Mouse (Mus musculus) thymus, postnatal 14 days (tissue): ENCODE results near the gene Ddr2.
"Not testable (repeated sequence)": the region's sequence is repeated elsewhere in the genome, so short reads cannot be mapped to it uniquely, and the experiment has no call there.

Source experiments
- DNase-seq: peaks from one replicate; pipeline ENCODE4 v3.0.0; 2021

Ddr2 gene

DNA sequence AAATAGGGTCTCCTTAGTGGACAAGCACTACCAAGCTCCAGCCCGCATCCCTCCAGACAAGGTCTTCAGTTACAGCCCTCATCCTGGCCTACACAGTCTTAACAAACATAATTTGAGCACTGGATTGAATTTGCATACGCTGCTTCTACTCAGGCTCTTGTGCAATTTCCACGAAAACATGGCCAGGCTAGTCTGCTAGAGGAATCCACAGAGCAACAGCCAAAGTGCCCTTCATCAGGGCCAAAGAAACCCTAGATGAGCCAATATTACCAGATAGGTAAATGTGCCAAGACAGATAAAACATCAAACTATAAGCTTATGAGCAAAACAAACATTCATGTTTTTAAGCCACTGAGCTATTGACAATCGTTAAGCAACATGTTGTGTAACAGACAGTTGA is 75.6 kb downstream of the Ddr2 start:
- DNase-seq, result no peak

GRCm38 (mm10) chr1:170031656-170032055 is 78.9 kb downstream of the Ddr2 start:
- no peak for DNase-seq

DNA sequence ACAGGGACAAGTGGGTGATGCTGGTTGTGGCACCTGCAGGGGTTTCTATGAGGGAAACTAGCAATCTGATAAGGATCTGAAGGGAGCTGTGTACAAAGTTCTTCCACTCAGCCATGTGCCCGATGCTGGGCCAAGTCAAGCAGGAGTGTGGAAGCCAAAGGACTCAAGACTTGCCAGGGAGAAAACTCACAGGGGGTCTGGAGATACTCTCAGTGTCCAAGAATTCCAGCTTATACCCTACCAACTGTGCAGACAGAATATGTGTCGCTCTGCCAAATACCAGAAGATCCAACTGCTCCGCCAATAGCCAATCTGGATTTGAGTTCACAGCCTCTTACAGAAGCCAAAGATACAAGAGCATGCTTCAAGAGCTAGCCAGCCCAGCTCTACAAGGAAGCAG is 95.8 kb downstream of the Ddr2 start:
- DNase-seq, result no peak

GRCm38 (mm10) chr1:170010716-170011505 is 99.7 kb downstream of the Ddr2 start:
- no peak for DNase-seq

DNA sequence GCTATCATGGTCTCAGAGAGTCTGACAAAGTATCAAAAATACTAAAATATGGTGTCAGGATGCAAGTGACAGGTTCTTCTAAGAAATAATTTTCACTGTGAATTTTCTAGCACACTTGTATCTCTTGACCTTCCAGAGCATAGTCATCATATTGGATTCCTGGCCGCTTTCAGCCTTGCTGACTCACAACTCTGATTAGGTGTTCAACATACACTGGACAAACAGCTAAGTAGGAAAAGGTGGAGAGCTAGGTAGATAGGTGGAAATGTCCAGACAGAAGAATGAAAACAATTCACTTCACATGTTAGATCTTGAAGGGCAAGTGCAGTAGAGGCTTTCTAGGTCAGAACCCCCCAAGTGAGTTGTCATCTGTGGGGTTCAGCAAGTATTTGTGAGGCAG is 101.3 kb downstream of the Ddr2 start:
- DNase-seq, result no peak

DNA sequence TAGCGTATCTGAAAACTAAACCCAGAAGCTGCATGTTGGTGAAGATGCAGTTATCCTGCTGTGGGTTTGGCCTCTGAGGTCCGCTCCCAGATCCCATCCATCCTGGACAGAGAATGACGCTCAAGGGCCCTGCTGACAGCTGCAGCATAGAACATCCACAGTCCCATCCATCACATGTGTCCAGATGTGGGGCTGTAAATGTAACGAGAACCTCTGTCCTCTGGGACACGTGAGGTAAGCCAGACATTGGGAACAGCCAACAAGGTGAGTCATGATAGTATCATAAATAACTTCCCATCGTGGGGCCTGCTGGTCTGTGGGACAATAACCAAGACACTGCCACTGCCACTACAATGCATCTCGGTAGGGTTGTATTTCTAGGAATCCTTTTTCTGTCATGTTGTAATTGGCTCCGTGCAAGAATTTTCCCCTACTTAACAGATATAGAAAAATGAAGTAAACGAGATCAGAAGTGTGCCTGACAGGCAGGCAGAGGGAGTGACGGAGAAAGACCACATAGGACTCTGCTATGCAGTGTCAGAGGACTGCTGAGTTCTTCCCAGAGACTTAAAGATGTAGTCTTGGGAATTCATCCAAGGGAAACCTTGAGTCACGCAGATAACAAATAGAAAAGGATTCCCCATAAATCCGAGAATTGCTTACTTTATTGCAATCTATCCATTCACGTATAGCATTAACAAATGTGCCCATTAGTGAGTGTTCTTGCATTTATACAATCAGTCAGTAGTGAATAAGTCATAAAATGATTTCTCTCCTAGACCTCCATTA is 101.9 kb downstream of the Ddr2 start:
- no peak for DNase-seq

- DNase-seq, result no peak
Observed at GRCm38 (mm10) chr1:170006516-170006915, 104.0 kb downstream of the Ddr2 start.

- DNase-seq, result no peak
Observed at GRCm38 (mm10) chr1:170005297-170005696, 105.3 kb downstream of the Ddr2 start.

DNA sequence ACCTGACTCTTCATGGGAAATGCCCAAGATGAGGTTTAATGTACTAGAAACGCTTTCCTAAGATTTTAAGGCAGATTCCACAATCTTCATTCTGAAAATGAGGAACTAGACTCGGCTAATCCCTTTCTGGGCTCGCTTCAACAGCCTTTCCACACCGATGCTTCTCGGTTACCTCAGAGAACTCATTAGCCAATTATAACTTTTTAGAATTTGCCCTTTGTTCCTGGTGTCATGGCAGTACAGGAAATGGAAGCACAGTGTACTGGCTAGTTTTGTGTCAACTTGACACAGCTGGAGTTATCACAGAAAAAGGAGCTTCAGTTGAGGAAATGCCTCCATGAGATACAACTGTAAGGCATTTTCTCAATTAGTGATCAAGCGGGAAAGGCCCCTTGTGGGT is 116.7 kb downstream of the Ddr2 start:
- DNase-seq, result not testable (repeated sequence)

DNA sequence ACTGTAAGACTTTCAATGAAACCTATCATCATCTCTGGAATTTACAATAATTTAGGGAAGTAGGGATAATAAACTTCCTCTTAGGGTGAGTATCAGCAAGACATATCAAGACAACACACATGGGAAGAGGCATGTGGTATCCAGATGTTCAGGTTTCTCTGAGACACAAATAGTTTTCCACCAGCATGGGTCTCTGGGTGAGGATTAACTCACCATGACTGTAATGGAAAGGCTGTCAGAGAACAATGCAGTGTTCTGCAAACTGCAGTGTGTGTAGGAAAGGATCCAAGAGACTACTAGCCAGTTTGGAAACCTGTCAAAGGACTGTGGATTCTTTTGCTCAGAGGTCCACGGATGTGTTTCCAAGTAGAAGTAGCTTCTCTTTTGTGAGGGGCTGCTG is 124.4 kb downstream of the Ddr2 start:
- DNase-seq, result no peak

DNA sequence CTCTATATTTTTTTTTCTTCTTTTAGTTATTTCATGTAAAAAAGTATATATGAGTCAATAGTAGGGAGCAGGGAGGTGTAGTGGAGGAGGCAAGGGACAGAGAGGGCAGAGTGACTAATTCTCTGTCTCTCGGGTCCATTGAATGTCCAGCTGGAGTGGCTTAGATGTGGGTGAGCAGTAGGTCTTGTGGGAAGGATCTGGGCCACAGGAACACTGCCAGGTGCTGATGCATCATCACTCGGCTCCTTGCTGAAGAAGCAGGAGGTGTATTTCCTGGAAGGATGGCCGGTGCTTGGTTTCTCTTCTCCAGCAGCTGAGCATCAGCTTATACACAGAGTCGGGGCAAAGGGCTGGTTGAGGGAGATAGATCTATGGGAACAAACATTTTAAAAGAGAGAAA is 132.9 kb downstream of the Ddr2 start:
- no peak for DNase-seq

- DNase-seq, result no peak
Observed at GRCm38 (mm10) chr1:169971998-169972397, 138.6 kb downstream of the Ddr2 start.

- no peak for DNase-seq
Observed at GRCm38 (mm10) chr1:169970936-169971335, 139.6 kb downstream of the Ddr2 start.

GRCm38 (mm10) chr1:169969516-169969886 is 141.1 kb downstream of the Ddr2 start:
- no peak for DNase-seq

DNA sequence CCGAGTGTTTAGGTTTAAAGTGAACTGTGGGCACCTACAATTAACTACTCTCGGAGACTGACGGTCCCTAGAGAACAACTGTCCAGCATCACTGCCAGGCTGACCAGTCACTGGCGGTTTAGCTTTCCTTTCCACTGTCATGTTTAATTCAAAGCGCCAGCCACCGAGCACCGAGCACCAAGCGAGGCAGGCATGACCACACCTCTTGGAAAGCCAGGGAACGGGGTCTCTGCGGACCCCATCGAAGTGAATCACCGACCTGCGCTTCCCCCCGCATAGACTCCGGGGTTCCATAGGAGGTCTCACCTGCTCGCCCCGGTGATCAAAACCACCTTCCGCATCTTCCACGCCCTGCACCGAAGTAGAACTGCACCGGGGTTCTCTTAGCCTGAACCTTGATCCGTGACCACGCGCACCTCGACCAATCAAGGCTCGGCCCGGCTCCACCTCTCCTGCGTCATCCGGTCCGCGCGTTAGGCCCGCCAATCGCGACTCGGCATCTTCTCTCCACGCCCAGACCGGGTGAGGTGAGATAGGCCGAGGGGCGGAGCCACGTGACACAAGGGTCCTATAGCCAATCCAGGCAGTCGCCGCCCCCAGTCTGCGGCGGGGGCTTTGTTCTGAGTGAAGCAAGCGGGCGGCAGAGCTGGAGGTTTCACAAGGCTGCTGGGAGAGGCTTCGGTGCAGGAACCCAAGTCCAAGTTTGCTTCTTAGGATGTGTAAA is 141.6 kb downstream of the Ddr2 start, which contains the start of gene Hsd17b7:
TSS of gene Hsd17b7 (minus strand) at position 450 of the 724 bp plus-strand sequence.
- DNase-seq, result peak; percentile 98

- DNase-seq, result no peak
Observed at GRCm38 (mm10) chr1:169953106-169953505, 157.5 kb downstream of the Ddr2 start.

GRCm38 (mm10) chr1:169952636-169953035 is 157.9 kb downstream of the Ddr2 start:
- no peak for DNase-seq

- no peak for DNase-seq
Observed at GRCm38 (mm10) chr1:169951561-169951960, 159.0 kb downstream of the Ddr2 start.

- peak; percentile 22 for DNase-seq
Observed at GRCm38 (mm10) chr1:169950651-169951050, 159.9 kb downstream of the Ddr2 start.

- no peak for DNase-seq
Observed at GRCm38 (mm10) chr1:169949981-169950380, 160.6 kb downstream of the Ddr2 start.

- DNase-seq, result no peak
Observed at GRCm38 (mm10) chr1:169948866-169949265, 161.7 kb downstream of the Ddr2 start.

- no peak for DNase-seq
Observed at GRCm38 (mm10) chr1:169948280-169948679, 162.3 kb downstream of the Ddr2 start.

- DNase-seq, result no peak
Observed at GRCm38 (mm10) chr1:169947654-169948053, 162.9 kb downstream of the Ddr2 start.

DNA sequence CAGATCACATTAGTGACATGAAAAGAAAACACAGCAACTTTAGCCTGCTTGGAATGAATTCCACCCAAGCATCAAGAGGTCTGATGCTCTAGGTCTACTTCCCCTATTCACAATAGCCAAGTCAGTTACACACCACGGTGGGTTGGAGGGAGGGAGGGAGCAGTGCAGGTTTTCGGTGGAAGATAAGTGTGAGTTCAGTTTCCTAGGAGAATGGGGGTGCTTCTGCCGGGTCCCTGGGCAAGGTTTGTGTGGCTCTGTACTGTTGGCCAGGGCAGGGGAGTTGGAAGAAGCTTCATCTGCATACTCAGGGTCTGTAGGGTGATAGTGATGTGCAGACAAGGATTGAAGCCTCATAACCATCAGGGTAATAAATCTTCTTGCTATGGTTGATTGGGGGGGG is 164.6 kb downstream of the Ddr2 start:
- DNase-seq, result no peak
